Mouse (Mus musculus) v-Abl transformed pro-B cells (cell line): ENCODE data around the gene Osbpl5.

ENCODE experiments used
- in situ Hi-C, 2 experiments: fragments of 400-800 bp; cut with MboI; formaldehyde crosslinking; loops; one replicate each; pipeline ENCODE4 v1.15.1; 2025; ENCODE audit not compliant: unreplicated experiment in 2 of 2

The Osbpl5 gene

GRCm38 (mm10) chr7:143756125-143757026 lies at the start of gene Osbpl5:
TSS of gene Osbpl5 (minus strand) at chr7:143756985.
- in situ Hi-C loops: no loop called here

- in situ Hi-C loops: loop anchor here in 1 of 2 experiments (25.0 kb wide), 1 partner anchor 1107 kb away; the partner anchor contains the start of gene LTO1
Observed at GRCm38 (mm10) chr7:143805199-143805624, 48.4 kb upstream of the Osbpl5 start.

- in situ Hi-C loops: loop anchor here in 1 of 2 experiments (25.0 kb wide), 1 partner anchor 1111 kb away; the partner anchor contains the start of gene LTO1
Observed at GRCm38 (mm10) chr7:143801195-143802065, 44.6 kb upstream of the Osbpl5 start.

GRCm38 (mm10) chr7:143800770-143801169 lies 44.0 kb upstream of the Osbpl5 start:
- in situ Hi-C loops: loop anchor here in 1 of 2 experiments (25.0 kb wide), 1 partner anchor 1112 kb away; the partner anchor contains the start of gene LTO1

GRCm38 (mm10) chr7:143798783-143799182 lies 42.0 kb upstream of the Osbpl5 start:
- in situ Hi-C loops: loop anchor here (10.0 to 25.0 kb wide), 2 partner anchors 286 to 639 kb away; no protein-coding TSS in a partner anchor

- in situ Hi-C loops: loop anchor here (10.0 to 25.0 kb wide), 2 partner anchors 292 to 644 kb away; no protein-coding TSS in a partner anchor
Observed at GRCm38 (mm10) chr7:143793121-143793520, 36.3 kb upstream of the Osbpl5 start.

GRCm38 (mm10) chr7:143792336-143792985 lies 35.7 kb upstream of the Osbpl5 start:
- in situ Hi-C loops: loop anchor here (10.0 to 25.0 kb wide), 2 partner anchors 292 to 645 kb away; no protein-coding TSS in a partner anchor

- in situ Hi-C loops: loop anchor here in 1 of 2 experiments (25.0 kb wide), 1 partner anchor 653 kb away; no protein-coding TSS in a partner anchor
Observed at GRCm38 (mm10) chr7:143783996-143784829, 27.4 kb upstream of the Osbpl5 start, which contains the start of gene Mrgpre. TSS of gene Mrgpre (minus strand) at chr7:143784500.

- in situ Hi-C loops: loop anchor here in 1 of 2 experiments (25.0 kb wide), 1 partner anchor 654 kb away; no protein-coding TSS in a partner anchor
Observed at GRCm38 (mm10) chr7:143783378-143783995, 26.7 kb upstream of the Osbpl5 start.

- in situ Hi-C loops: loop anchor here in 1 of 2 experiments (25.0 kb wide), 1 partner anchor 660 kb away; no protein-coding TSS in a partner anchor
Observed at GRCm38 (mm10) chr7:143777375-143777774, 20.6 kb upstream of the Osbpl5 start.

GRCm38 (mm10) chr7:143776137-143776536 lies 19.4 kb upstream of the Osbpl5 start:
- in situ Hi-C loops: loop anchor here in 1 of 2 experiments (25.0 kb wide), 1 partner anchor 661 kb away; no protein-coding TSS in a partner anchor

- in situ Hi-C loops: loop anchor here in 1 of 2 experiments (10.0 kb wide), 2 partner anchors 285 to 615 kb away; no protein-coding TSS in a partner anchor
Observed at GRCm38 (mm10) chr7:143769461-143769860, 12.7 kb upstream of the Osbpl5 start.

- in situ Hi-C loops: loop anchor here in 1 of 2 experiments (10.0 kb wide), 2 partner anchors 283 to 613 kb away; no protein-coding TSS in a partner anchor
Observed at GRCm38 (mm10) chr7:143768267-143768666, 11.5 kb upstream of the Osbpl5 start.

- in situ Hi-C loops: loop anchor here in 1 of 2 experiments (10.0 kb wide), 2 partner anchors 282 to 612 kb away; no protein-coding TSS in a partner anchor
Observed at GRCm38 (mm10) chr7:143766893-143767292, 10.1 kb upstream of the Osbpl5 start, which contains the start of gene Mrgprg. TSS of gene Mrgprg (minus strand) at chr7:143766993.

GRCm38 (mm10) chr7:143764876-143765530 lies 8.2 kb upstream of the Osbpl5 start:
- in situ Hi-C loops: loop anchor here (5.0 to 10.0 kb wide), 5 partner anchors 183 to 610 kb away; no protein-coding TSS in a partner anchor

GRCm38 (mm10) chr7:143763794-143764193 lies 7.0 kb upstream of the Osbpl5 start:
- in situ Hi-C loops: loop anchor here (5.0 to 10.0 kb wide), 5 partner anchors 181 to 609 kb away; no protein-coding TSS in a partner anchor

- in situ Hi-C loops: no loop called here
Observed at GRCm38 (mm10) chr7:143758956-143759355, 2.2 kb upstream of the Osbpl5 start.
